Mouse (Mus musculus): ENCODE data around the gene Lrrc74a. TPM values are rescaled to one million over a fixed set of nuclear protein-coding genes. Genes with fewer than 3 reads are reported as not detected.
A peak's percentile ranks its signal among the peaks of the same experiment; 100 is the strongest.

Gene Lrrc74a
- polyA plus RNA-seq, 1 experiment from 2014 or later, result not detected

DNA sequence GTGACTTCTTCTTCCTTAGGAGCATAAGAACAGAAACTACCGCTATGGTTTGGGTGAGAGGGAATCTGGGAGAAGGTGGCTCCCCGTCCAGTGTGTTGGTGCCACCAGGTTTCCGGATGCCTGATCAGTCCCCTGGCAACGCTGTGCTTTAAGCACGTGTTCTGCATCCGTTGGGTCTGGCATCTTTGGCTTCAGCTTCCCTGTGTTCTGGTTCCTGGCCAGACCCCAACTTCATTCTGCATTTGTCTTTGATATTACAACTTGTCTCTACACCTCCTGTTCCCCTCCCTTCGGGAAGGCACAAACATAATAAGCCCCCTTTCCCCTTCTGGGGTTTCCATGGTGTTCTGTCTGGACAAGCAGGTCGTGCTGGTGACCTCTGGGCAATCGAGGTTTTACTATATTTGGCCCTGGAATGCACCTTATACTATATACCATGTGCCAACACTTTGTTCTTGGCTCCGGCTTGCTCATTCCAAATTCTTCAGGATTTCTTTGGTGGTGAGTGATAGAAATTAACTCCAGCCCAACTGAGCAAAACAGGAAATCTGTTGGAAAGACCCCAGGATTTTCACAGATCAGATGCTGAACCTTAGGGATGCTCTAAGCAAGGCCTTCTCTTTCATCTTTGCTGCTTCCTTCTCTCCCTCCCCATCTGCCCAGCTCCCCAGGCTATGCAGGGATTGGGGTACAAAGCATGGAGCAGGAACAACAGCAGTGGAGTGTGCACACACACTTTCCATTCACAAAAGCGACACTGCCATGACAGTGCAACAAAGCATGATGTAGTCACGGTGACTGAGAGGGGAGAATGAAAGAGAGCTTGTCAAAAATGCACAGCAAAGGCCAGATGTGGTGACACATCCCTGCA lies 52.2 kb downstream of the Lrrc74a start:
- Histone ChIP-seq H3K4me1 (replicated peaks; ENCODE audit: control insufficient read depth, insufficient read depth) (0 out of 2 replicates have a peak, but pooled peaks cover 4% of the 10 kb centered on the region), H3K9me3 (ENCODE audit: control insufficient read depth, low read length) (no peaks in the 10 kb centered on the region), H3K4me3 (ENCODE audit: low read depth, low read length) (no peak overlapping the region), H3K27ac (replicated peaks) (no peak overlapping the region), H3K27me3 (ENCODE audit: control insufficient read depth, insufficient read depth, low read length) (no peaks in the 10 kb centered on the region), H3K9ac (ENCODE audit: low read length) (no peak overlapping the region), H3K36me3 (ENCODE audit: control insufficient read depth, insufficient read depth, low read length) (no peaks in the 10 kb centered on the region), H3K4me2 (replicated peaks; ENCODE audit: low read depth) (no peak overlapping the region)
- DNase-seq (ENCODE audit: low spot score), result no peak
- ATAC-seq (ENCODE audit: low FRiP score, low TSS enrichment), result no peak
- 50% methylated on average over 12 of the region's 12 CpGs for WGBS
- TF ChIP-seq CTCF (IDR thresholded peaks at IDR 0.05; ENCODE audit: low read depth), result no peak
- no peak for TF ChIP-seq EP300 (optimal IDR thresholded peaks at IDR 0.05)

DNA sequence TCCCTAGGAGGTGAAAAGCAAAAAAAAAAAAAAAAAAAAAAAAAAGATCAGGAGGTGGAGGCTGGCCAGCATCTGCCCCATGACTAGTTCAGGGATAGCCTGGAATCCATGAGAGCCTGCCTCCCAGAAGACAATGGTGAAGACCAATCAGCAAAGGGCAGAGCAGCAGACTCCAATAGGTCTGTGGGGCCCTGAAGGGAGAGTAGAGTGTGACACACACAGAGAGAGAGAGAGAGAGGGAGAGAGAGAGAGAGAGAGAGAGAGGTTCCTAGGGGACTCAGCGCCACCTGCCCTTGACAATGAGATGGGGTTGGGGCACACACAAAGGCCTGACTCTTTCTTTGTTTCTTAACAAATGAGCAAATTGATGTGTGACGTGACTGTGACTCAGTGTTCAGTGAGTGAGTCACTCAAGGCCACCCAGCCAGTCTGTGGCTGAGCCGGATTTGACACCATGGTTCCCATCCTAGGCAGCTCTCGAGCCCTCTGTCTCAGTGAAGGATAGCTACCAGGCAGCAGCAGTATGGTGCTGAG lies 52.9 kb downstream of the Lrrc74a start:
- no peak for DNase-seq (ENCODE audit: low spot score)
- Histone ChIP-seq H3K4me2 (replicated peaks; ENCODE audit: low read depth) (no peak overlapping the region), H3K36me3 (ENCODE audit: control insufficient read depth, insufficient read depth, low read length) (no peaks in the 10 kb centered on the region), H3K9ac (ENCODE audit: low read length) (no peak overlapping the region), H3K4me1 (replicated peaks; ENCODE audit: control insufficient read depth, insufficient read depth) (0 out of 2 replicates have a peak, but pooled peaks cover 4% of the 10 kb centered on the region), H3K4me3 (ENCODE audit: low read depth, low read length) (no peak overlapping the region), H3K27me3 (ENCODE audit: control insufficient read depth, insufficient read depth, low read length) (no peaks in the 10 kb centered on the region), H3K27ac (replicated peaks) (0 out of 2 replicates have a peak overlapping the region, but pooled peaks have one; percentile 56), H3K9me3 (ENCODE audit: control insufficient read depth, low read length) (no peaks in the 10 kb centered on the region)
- WGBS, result 60% methylated on average over 4 of the region's 4 CpGs
- no peak for TF ChIP-seq EP300 (optimal IDR thresholded peaks at IDR 0.05)
- no peak for TF ChIP-seq CTCF (IDR thresholded peaks at IDR 0.05; ENCODE audit: low read depth)
- ATAC-seq (ENCODE audit: low FRiP score, low TSS enrichment), result peak; percentile 51; the same call in 1 of the 2 replicates

DNA sequence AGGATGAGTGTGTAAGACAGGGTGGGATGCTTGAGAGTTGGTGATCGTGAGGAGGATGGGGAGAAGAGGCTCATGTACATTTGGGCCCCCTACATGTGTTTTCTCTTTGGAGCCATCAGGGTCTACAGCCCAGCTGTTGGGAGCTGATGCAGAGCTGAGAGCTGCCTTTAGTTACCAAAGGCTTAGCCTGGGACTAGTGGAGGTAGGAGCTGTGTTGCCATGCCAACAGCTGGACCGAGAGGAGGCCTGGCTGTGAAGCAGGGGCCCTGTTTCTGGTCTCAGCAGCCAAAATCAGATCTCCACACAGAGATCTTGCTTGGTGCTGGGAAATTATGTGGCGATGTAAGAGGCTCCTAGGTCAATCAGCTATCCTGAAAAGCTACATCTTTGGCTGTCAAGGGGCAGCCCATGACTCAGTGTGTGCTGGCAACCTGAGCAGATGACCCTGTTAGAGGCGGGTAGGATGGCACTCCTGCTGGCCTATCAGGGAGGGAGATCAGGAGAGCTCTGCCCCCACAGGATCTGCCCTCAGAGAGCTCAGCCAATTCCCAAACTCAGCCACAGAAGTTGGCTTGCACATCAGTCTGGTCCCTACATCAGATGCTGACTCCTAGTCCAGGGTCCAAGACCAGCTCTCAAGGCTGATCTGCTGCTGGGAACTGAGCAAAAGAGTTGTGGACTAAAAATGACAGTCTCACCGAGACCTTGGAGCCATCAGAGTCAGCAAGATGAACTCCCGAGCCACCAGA lies 56.1 kb downstream of the Lrrc74a start:
- Histone ChIP-seq H3K9me3 (ENCODE audit: control insufficient read depth, low read length) (no peaks in the 10 kb centered on the region), H3K27me3 (ENCODE audit: control insufficient read depth, insufficient read depth, low read length) (no peaks in the 10 kb centered on the region), H3K9ac (ENCODE audit: low read length) (no peak overlapping the region), H3K36me3 (ENCODE audit: control insufficient read depth, insufficient read depth, low read length) (no peaks in the 10 kb centered on the region), H3K27ac (replicated peaks) (0 out of 2 replicates have a peak overlapping the region, but pooled peaks have one; percentile 35), H3K4me3 (ENCODE audit: low read depth, low read length) (no peak overlapping the region), H3K4me2 (replicated peaks; ENCODE audit: low read depth) (no peak overlapping the region), H3K4me1 (replicated peaks; ENCODE audit: control insufficient read depth, insufficient read depth) (peaks cover 4% of the 10 kb centered on the region; the same call in 1 of the 2 replicates)
- WGBS, result 43% methylated on average over 6 of the region's 6 CpGs
- no peak for ATAC-seq (ENCODE audit: low FRiP score, low TSS enrichment)
- no peak for TF ChIP-seq CTCF (IDR thresholded peaks at IDR 0.05; ENCODE audit: low read depth)
- no peak for TF ChIP-seq EP300 (optimal IDR thresholded peaks at IDR 0.05)
- DNase-seq (ENCODE audit: low spot score), result no peak

DNA sequence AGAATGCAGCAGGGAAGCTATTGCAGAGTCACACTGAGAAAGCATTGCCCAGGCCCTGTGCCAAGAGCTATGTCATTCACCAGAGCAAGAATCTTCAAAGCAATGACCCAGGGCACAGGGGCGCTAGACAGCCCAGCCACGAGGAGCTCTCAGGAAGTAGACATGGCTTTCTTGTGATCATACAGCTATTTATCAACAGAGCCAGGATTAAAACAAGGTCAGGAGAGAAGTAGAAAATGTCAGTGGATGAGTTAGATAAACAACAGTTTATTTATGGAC lies 56.6 kb downstream of the Lrrc74a start:
- 10% methylated on average over 2 of the region's 2 CpGs for WGBS
- Histone ChIP-seq H3K36me3 (ENCODE audit: control insufficient read depth, insufficient read depth, low read length) (no peaks in the 10 kb centered on the region), H3K9ac (ENCODE audit: low read length) (no peak overlapping the region), H3K4me1 (replicated peaks; ENCODE audit: control insufficient read depth, insufficient read depth) (peaks cover 4% of the 10 kb centered on the region; the same call in 1 of the 2 replicates), H3K4me2 (replicated peaks; ENCODE audit: low read depth) (no peak overlapping the region), H3K27me3 (ENCODE audit: control insufficient read depth, insufficient read depth, low read length) (no peaks in the 10 kb centered on the region), H3K27ac (replicated peaks) (0 out of 2 replicates have a peak overlapping the region, but pooled peaks have one; percentile 35), H3K4me3 (ENCODE audit: low read depth, low read length) (no peak overlapping the region), H3K9me3 (ENCODE audit: control insufficient read depth, low read length) (no peaks in the 10 kb centered on the region)
- TF ChIP-seq EP300 (optimal IDR thresholded peaks at IDR 0.05) (no peak), CTCF (IDR thresholded peaks at IDR 0.05; ENCODE audit: low read depth) (no peak)
- DNase-seq (ENCODE audit: low spot score), result no peak
- ATAC-seq (ENCODE audit: low FRiP score, low TSS enrichment), result no peak

DNA sequence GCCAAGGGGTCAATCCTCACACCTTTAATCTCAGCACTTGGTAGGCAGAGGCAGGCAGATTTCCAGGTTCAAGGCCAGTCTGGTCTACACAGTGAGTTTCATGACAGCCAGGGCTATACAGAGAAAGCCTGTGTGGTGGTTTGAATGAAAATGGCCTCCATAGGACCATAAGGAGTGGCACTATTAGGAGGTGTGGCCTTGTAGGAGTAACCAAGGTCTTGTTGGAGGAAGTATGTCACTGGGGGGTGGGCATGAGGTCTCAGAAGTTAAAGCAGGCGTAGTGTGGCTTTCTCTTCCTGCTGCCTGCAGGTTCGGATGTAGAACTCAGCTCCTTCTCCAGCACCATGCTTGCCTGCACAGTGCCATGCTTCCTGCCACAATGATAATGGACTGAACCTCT lies 57.8 kb downstream of the Lrrc74a start:
- Histone ChIP-seq H3K27me3 (ENCODE audit: control insufficient read depth, insufficient read depth, low read length) (no peaks in the 10 kb centered on the region), H3K9me3 (ENCODE audit: control insufficient read depth, low read length) (no peaks in the 10 kb centered on the region), H3K36me3 (ENCODE audit: control insufficient read depth, insufficient read depth, low read length) (no peaks in the 10 kb centered on the region), H3K27ac (replicated peaks) (no peak overlapping the region), H3K4me3 (ENCODE audit: low read depth, low read length) (no peak overlapping the region), H3K4me1 (replicated peaks; ENCODE audit: control insufficient read depth, insufficient read depth) (peaks cover 4% of the 10 kb centered on the region; the same call in 1 of the 2 replicates), H3K9ac (ENCODE audit: low read length) (no peak overlapping the region), H3K4me2 (replicated peaks; ENCODE audit: low read depth) (no peak overlapping the region)
- TF ChIP-seq EP300 (optimal IDR thresholded peaks at IDR 0.05) (no peak), CTCF (IDR thresholded peaks at IDR 0.05; ENCODE audit: low read depth) (no peak)
- ATAC-seq (ENCODE audit: low FRiP score, low TSS enrichment) (no peak), DNase-seq (ENCODE audit: low spot score) (no peak)
- WGBS, result 93% methylated on average over 2 of the region's 2 CpGs

Data from stomach, postnatal 0 days (tissue).